Mouse (Mus musculus): Measurements from ENCODE around the gene Hibch.
"Not testable (repeated sequence)": the region's sequence is repeated elsewhere in the genome, so short reads cannot be mapped to it uniquely, and the experiment has no call there.

DNA sequence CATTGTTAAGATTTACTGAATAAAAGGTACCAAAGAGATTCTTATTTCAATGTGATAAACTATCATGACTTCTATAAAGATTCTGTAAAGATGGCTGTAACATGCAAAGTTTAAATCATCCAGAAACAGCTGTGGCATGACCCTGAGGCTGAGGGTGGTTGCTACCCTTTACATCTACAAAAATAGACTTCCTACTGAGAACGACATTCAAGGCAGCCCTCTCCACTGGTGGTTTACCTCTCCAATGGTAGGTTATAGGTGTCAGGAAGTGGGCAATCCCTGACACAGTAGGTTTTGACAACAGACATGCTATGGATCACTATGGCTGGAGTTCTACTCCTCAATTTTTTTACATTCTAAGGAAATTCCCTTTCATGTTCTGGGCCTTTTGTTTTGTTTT lies 79.8 kb downstream of the Hibch start:
- not testable (repeated sequence) for TF ChIP-seq CTCF, POLR2A (IDR thresholded peaks at IDR 0.05; ENCODE audit: insufficient read depth, low read depth, low read length)

Data from olfactory bulb, adult 2 months (tissue).